Mouse (Mus musculus) megakaryocyte, embryonic 14.5 days (primary cell): Measurements from ENCODE around the gene Plin4.

Experiments
- FLI1 ChIP-seq: IDR thresholded peaks from 2 replicates; pipeline ENCODE4 v1.6.1; 2012; ENCODE audit warnings: low read length, inconsistent platforms, mixed read lengths
- GATA1 ChIP-seq: IDR thresholded peaks from 3 replicates; pipeline ENCODE4 v1.6.1; 2012; ENCODE audit warnings: mixed read lengths, low read length, inconsistent platforms, borderline replicate concordance

DNA sequence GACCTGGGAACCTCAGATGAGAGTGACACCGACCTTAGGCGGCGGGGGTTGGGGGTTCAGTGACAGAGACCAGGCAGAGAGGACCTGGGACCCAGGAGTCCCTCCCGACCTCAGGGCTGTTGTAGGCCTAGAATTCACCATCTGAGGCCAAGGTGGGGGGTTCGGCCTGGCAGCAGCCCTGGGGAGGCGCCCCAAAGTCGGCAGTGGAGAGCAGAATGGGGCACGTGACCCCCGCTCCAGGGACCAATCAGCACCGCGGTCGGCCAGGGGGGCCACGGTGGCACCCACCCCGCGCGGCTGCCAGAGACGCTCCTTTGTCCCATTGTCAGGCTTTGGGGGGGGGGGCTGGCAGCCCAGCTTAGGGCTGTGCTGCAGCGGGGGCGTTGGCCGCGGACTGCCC, 29.8 kb upstream of the Plin4 start:
- TF ChIP-seq GATA1 (no peak), FLI1 (no peak)
